Mouse (Mus musculus): Measurements from ENCODE around the gene Dusp18. TPM values are rescaled to one million over a fixed set of nuclear protein-coding genes. Genes with fewer than 3 reads are reported as not detected.

Gene Dusp18
- polyA plus RNA-seq (2015; fragmentation: Nextera tagmentation; extraction: Ambion mirVana), result 4.4 and 4.7 TPM in 2 replicates

DNA sequence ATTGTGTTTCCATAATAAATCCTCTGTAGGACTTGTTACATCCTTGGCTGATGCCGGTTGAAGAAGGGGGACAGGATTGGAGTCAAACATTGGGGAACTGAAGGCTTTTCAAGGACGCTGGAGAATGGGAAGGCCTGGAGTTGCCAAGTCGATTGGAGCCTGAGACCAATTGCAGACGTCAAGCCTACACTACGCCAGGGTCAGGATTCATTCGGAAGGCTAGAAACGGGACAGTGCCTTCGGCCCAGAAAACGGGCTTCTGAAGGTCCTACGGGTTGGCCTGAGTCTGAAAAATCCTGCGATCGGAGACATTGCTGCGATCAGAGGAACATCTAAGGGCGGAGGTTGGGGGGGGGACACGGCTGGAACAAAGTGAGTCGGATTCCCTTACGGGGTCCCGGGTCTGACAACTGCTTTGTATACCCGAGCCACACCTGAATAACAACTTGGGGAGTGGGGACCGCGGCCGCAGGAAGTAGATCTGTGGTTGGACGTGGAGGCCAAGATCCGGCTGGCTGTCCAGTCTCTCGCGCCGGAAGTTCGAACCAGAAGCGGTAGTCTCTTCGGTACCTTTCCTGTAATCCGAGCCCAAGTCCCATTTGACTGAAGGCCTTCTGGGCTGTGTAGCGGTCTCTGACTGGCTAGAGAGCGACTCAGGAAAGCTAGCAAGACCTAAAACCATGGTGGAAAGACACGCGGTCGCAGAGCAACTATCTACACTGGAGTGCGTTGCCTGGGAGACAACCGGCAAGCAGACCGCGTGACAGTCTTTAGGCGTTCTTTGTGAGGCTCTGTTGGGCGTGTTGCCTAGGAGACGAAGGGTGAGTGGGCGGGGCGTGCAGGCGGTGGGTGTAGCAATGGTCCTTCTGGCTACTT is at the start of gene Dusp18, which contains the start of gene 4921536K21Rik:
Gene Dusp18 (plus strand): TSS at position 835 of the 876 bp plus-strand sequence.
Gene 4921536K21Rik (minus strand): TSS at position 693 of the 876 bp plus-strand sequence.

DNA sequence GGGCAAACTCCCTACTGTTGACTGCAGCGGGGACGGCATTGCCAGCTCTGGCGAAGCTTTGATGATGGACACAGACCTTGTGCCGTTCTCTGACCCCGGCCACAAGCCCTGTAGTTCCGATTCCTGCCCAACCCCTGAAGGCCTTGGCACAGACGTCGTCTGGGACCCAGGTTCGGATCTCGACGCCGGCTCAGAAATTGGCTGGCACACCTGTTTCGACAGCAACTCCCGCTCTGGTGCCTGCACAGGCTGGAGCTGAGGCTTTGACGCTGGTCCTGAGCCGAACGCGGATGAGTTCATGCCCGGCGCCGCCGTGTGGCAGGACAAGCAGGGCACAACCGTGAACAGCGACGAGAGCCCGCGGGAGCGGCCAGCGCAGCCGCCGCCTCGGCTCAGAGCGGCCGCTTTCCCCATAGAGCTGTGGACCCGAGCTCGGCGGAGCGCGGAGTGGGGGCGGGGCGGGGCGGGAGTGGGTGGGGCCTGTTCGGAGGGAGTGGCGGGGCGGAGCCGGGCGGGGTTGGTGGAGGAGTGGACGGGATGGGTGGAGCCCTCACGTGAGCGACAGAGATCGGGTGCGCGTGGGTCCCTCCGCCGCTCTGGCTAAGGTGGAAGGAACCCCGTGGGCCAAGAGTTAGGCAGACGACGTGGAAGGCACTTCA is 31.5 kb upstream of the Dusp18 start, which contains the start of gene Osbp2:
Gene Osbp2 (minus strand): TSS at position 450 of the 659 bp plus-strand sequence.

DNA sequence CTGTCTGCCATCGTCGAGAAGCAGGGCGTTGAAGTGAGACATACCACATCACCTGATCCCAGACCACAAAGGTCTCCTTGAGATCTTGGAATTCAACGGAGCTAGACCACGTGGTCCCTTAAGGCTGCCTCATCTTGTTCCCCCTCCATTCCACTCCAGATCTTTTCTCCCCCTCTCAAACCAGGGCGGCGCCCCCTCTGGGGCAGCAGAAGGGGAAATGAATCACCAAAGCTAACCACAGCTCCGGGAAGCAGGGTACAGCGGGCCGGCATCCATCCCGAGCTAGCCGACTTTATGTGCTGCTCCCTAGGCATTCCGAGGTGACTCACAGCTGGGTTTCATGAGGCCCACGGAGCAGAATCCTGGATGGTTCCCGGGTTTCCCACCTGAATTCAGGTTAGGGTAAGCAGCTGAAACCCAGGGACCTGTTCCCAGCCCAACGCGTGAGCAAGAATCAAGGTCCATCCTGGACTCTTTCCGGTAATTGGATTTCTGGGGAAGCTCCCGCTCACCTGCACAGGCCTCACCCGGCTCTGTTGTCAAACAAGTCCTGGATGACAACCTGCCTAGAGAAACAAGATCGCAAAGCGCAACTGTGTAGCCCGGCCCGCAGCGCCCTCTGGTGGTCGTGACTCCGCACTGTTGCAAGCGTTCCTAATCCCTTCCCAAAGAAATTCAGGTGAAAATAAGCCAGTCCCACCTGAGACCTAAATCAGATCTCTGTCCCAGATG is 19.2 kb downstream of the Dusp18 start, which contains the start of gene Slc35e4:
Gene Slc35e4 (minus strand): TSS at position 556 of the 732 bp plus-strand sequence.

DNA sequence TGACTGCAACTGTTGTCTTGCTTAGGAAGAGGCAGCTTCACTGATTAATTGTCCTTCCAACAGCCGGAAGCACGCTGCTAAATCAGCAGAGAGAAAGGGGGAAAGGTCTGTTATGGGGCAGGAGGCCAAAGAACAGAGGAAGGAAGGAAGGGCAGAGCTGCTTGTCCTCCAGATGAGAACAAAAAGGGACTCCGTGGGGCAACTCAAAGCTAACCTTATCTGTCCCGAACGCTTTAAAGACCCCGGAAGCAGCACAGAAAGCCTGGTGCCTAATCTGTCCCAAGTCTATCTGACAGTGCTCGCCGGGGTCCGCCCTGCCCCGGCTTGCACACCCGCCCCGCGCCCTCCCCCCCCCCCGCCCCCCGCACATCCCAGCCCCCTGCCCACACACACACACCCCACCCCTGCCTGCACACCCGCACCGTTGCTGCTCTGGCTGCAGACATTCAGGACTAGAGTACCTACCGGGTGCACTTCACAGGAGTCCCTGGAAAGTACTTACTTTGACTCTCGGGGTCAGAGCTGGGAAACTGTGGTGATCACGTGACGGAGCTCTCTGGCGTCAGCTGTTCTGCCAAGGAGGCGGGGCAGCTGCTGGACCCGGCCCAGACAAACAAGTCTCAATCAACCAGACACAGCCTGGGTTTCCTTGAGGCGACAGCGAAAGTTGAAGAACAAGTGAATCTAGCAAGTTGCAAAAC is 36.6 kb downstream of the Dusp18 start, which contains the start of gene Tcn2:
Gene Tcn2 (minus strand): TSS at position 649 of the 701 bp plus-strand sequence.

Other genes with a start within 250 kb of the Dusp18 start
- 10.3 and 14.6 TPM in 2 replicates for gene Morc2a, start 246.0 kb upstream of the Dusp18 start, polyA plus RNA-seq (2015; fragmentation: Nextera tagmentation; extraction: Ambion mirVana)
- gene Osbp2, start 31.3 kb upstream of the Dusp18 start, polyA plus RNA-seq (2015; fragmentation: Nextera tagmentation; extraction: Ambion mirVana), result 1.2 and 3.2 TPM in 2 replicates
- 0.13 and 0.15 TPM in 2 replicates for gene 4921536K21Rik, start 142 bp upstream of the Dusp18 start, polyA plus RNA-seq (2015; fragmentation: Nextera tagmentation; extraction: Ambion mirVana)
- 4.9 and 6.8 TPM in 2 replicates for gene Slc35e4, start 19.4 kb downstream of the Dusp18 start, polyA plus RNA-seq (2015; fragmentation: Nextera tagmentation; extraction: Ambion mirVana)
- gene Tcn2, start 36.9 kb downstream of the Dusp18 start, polyA plus RNA-seq (2015; fragmentation: Nextera tagmentation; extraction: Ambion mirVana), result 87.0 and 165 TPM in 2 replicates
- 44.4 and 61.7 TPM in 2 replicates for gene Pes1, start 68.7 kb downstream of the Dusp18 start, polyA plus RNA-seq (2015; fragmentation: Nextera tagmentation; extraction: Ambion mirVana)
- 0.11 TPM in 2 replicates for gene 4930556J24Rik, start 81.5 kb downstream of the Dusp18 start, polyA plus RNA-seq (2015; fragmentation: Nextera tagmentation; extraction: Ambion mirVana)
- gene Gal3st1, start 88.4 kb downstream of the Dusp18 start, polyA plus RNA-seq (2015; fragmentation: Nextera tagmentation; extraction: Ambion mirVana), result 2.8 TPM in 2 replicates
- 0.46 and 0.57 TPM in 2 replicates for gene Sec14l4, start 136.2 kb downstream of the Dusp18 start, polyA plus RNA-seq (2015; fragmentation: Nextera tagmentation; extraction: Ambion mirVana)
- gene Sec14l3, start 169.6 kb downstream of the Dusp18 start, polyA plus RNA-seq (2015; fragmentation: Nextera tagmentation; extraction: Ambion mirVana), result 0.72 and 1.3 TPM in 2 replicates
- 9.5 and 17.3 TPM in 2 replicates for gene Mtfp1, start 200.2 kb downstream of the Dusp18 start, polyA plus RNA-seq (2015; fragmentation: Nextera tagmentation; extraction: Ambion mirVana)
- 2.3 and 3.0 TPM in 2 replicates for gene Sec14l2, start 228.2 kb downstream of the Dusp18 start, polyA plus RNA-seq (2015; fragmentation: Nextera tagmentation; extraction: Ambion mirVana)
- gene Rnf215, start 240.0 kb downstream of the Dusp18 start, polyA plus RNA-seq (2015; fragmentation: Nextera tagmentation; extraction: Ambion mirVana), result 33.5 and 36.5 TPM in 2 replicates